In genomic region chr6:54364406-54365136, GRCm38 (mm10) we compare ENCODE assay signal across 17 mouse cellular contexts. TPM values are rescaled to one million over a fixed set of nuclear protein-coding genes. Genes with fewer than 3 reads are reported as not detected.
DNase-seq lines count a peak whose midpoint lies in the region; ATAC-seq lines count a peak whose summit lies in the region.
"Had no signal": no experiment of that assay in that cellular context is flagged by ENCODE, and none has a peak within 500 bp of the region (broad histone marks: within the 10 kb centered on the region; RNA-seq: fewer than 3 reads in every experiment).

No protein-coding gene starts in this region.

- H3K9me3 ChIP-seq in heart, embryonic 14.5 days (ENCODE audit: control insufficient read depth, low read length) = no peaks in the 10 kb centered on the region
- no peaks in the 10 kb centered on the region for H3K9me3 ChIP-seq in embryonic facial prominence, embryonic 10.5 days

- H3K27ac ChIP-seq in heart, embryonic 14.5 days (replicated peaks in 1 of 2; ENCODE audit: control insufficient read depth in 1 of 2, insufficient read depth in 1 of 2, low read depth in 2 of 2, low read length in 2 of 2) = peak overlapping the region; percentile 48 to 51
- peak overlapping the region; percentile 35; the same call in 1 of the 2 replicates for H3K27ac ChIP-seq in embryonic facial prominence, embryonic 10.5 days (replicated peaks)
- H3K27ac ChIP-seq: hindbrain, embryonic 12.5 days; macrophage had no signal

- WGBS in heart, embryonic 14.5 days = 83% methylated on average over 12 of the region's 12 CpGs
- WGBS in embryonic facial prominence, embryonic 10.5 days = 68% methylated on average over 12 of the region's 12 CpGs

- no peak overlapping the region for H3K9ac ChIP-seq in heart, embryonic 14.5 days (ENCODE audit: low read length)
- H3K9ac ChIP-seq: hindbrain, embryonic 12.5 days; liver, postnatal 0 days had no signal

- no peak for ATAC-seq in heart, embryonic 14.5 days (ENCODE audit: insufficient number of reproducible peaks, insufficient read depth, low FRiP score, low read depth)
- ATAC-seq in megakaryocyte, adult 5-6 weeks (ENCODE audit: poor library complexity, severe bottlenecking) = no peak
- ATAC-seq: liver, postnatal 0 days had no signal

- DNase-seq in heart, postnatal 36 days = no peak
- peak; percentile 60 for DNase-seq in 3T3-L1 (ENCODE audit: low read depth, low spot score)
- DNase-seq in embryonic facial prominence, embryonic 10.5 days (ENCODE audit: low spot score) = no peak
- peak; percentile 37 for DNase-seq in retina, postnatal 1 day
- no peak for DNase-seq in right cerebral cortex, postnatal 14 days
- DNase-seq: adrenal gland, postnatal 10 days; cerebellum, adult 8-10 months; gastrocnemius, postnatal 36 days; kidney, postnatal 10 days; liver, postnatal 0 days; thymus, postnatal 36 days had no signal

- no peaks in the 10 kb centered on the region for H3K36me3 ChIP-seq in heart, embryonic 14.5 days (ENCODE audit: control insufficient read depth, insufficient read depth, low read length)
- no peaks in the 10 kb centered on the region for H3K36me3 ChIP-seq in embryonic facial prominence, embryonic 10.5 days (replicated peaks)
- H3K36me3 ChIP-seq: G1E; hindbrain, embryonic 12.5 days had no signal

- H3K4me2 ChIP-seq in heart, embryonic 14.5 days (ENCODE audit: low read length) = no peak overlapping the region
- H3K4me2 ChIP-seq: hindbrain, embryonic 12.5 days had no signal

- intact Hi-C loops in heart, postnatal 36 days (cut with DNase I) = loop anchor here (5.0 kb wide), 1 partner anchor 582 kb away; no protein-coding TSS in a partner anchor

- no peaks in the 10 kb centered on the region for H3K27me3 ChIP-seq in heart, embryonic 14.5 days (ENCODE audit: control insufficient read depth, insufficient read depth, low read length)
- H3K27me3 ChIP-seq in embryonic facial prominence, embryonic 10.5 days (replicated peaks; ENCODE audit: low read depth, poor library complexity, severe bottlenecking) = peaks cover 8% of the 10 kb centered on the region; the same call in 1 of the 2 replicates

- peaks cover 2 to 4% of the 10 kb centered on the region in 2 experiments; a peak in 2 of 4 replicates for H3K4me1 ChIP-seq in heart, embryonic 14.5 days (ENCODE audit: control insufficient read depth in 2 of 2, insufficient read depth in 2 of 2, low read length in 2 of 2)
- H3K4me1 ChIP-seq in embryonic facial prominence, embryonic 10.5 days = peaks cover 22% of the 10 kb centered on the region

- H3K4me3 ChIP-seq in heart, embryonic 14.5 days (ENCODE audit: control insufficient read depth in 1 of 2, insufficient read depth in 1 of 2, low read depth in 1 of 2, low read length in 2 of 2) = no peak overlapping the region
- H3K4me3 ChIP-seq in embryonic facial prominence, embryonic 10.5 days = no peak overlapping the region
- H3K4me3 ChIP-seq: hindbrain, embryonic 12.5 days had no signal

RNA-seq across cellular contexts. Expression of gene Prr15, which starts 38.9 kb away (rescaled TPM):
- polyA plus RNA-seq in heart, embryonic 14.5 days (2014; fragmentation: Nextera tagmentation; extraction: Ambion mirVana) = 25.2 and 26.2 TPM in 2 replicates
- 1 to 10 TPM; 1.7 to 2.2 TPM for total RNA-seq in heart, postnatal 36 days (2021)
- 2.9 and 3.6 TPM in 2 replicates for polyA plus RNA-seq in embryonic facial prominence, embryonic 10.5 days (2016; fragmentation: Nextera tagmentation; extraction: Ambion mirVana)
- total RNA-seq in megakaryocyte, adult 5-6 weeks (2015) = 0.27 TPM in 1 of 2 replicates, not detected in the other
- total RNA-seq in megakaryocyte, adult 5-6 weeks (2017) = not detected in 2 replicates
- total RNA-seq: monocyte, adult 5-6 weeks had no signal
- polyA plus RNA-seq: G1E had no signal

Comparison
In these comparisons a context has a peak if more than half of its experiments do, and no peak if none do; other contexts are left out.
1. DNase-seq: peak in 3T3-L1 (single experiment) and retina, postnatal 1 day (single experiment); none in heart, postnatal 36 days (0 of 2), embryonic facial prominence, embryonic 10.5 days (single experiment) and right cerebral cortex, postnatal 14 days (single experiment).